Mouse (Mus musculus): Measurements from ENCODE around the gene Mdfi. TPM values are rescaled to one million over a fixed set of nuclear protein-coding genes. Genes with fewer than 3 reads are reported as not detected.

Gene Mdfi
- polyA plus RNA-seq, 1 experiment from 2014 or later: 30.6 TPM

DNA sequence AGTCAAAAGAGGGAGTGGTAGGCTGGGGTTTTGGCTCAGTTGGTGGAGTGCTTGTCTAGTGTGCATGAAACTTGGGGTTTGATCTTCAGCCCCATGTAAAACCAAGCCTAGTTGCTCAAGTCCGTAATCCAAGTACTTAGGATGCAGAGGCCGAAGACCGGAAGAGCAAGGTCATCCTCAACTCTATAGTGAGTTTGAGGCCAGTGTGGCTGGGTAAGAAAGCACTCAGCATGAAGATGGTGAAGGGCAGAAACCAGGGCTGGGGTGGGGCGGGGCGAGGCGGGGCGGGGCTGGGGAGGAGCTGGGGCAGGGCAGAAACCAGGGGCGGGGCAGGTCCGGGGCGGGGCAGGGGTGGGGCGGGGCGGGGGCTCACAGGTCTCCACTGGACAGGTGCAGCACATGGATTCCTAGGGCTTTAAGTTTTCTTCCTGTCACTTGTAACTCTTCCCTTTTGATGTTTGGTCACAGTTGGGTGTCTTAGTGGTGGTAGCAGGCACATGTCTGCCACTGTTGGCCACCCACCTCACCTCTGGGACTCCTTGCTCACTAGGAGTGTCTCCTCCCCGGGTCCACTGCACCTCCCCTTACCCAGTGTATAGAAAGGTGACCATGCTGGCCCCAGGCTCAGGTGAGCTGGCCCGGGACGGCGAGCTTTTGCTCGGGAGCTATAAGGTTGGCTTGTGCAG lies 66.9 kb downstream of the Mdfi start:
- Histone ChIP-seq H3K27me3 (ENCODE audit: insufficient read depth, poor library complexity, severe bottlenecking) (peaks cover 10% of the 10 kb centered on the region), H3K4me1 (replicated peaks) (peaks cover 14% of the 10 kb centered on the region), H3K4me3 (no peak overlapping the region), H3K9me3 (peaks cover 12% of the 10 kb centered on the region), H3K36me3 (no peaks in the 10 kb centered on the region), H3K27ac (no peak overlapping the region)
- 39% methylated on average over 17 of the region's 17 CpGs for WGBS
- no peak for DNase-seq (ENCODE audit: low spot score)

DNA sequence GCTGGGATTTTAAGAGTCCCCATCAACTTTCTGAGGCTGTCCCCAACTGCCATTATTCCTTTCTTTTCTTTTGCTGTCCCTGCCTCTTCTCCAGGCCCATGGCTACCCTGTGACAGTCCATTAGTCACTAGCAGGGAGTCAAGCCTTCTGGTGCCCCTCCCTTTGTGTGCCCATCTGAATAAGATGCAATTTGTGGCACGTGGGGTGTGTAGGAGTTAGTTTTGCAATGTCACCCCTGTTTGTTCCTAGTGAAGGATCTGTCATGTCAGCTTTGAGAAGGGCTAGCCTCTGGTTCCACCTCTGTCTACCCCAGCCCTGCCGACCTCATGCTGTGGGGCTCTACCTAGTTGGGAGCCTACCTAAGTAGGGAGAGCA lies 67.4 kb downstream of the Mdfi start:
- H3K27ac ChIP-seq: no peak overlapping the region
- no peak overlapping the region for H3K4me3 ChIP-seq
- peaks cover 17% of the 10 kb centered on the region for H3K4me1 ChIP-seq (replicated peaks)
- WGBS: 64% methylated on average over 2 of the region's 2 CpGs
- no peaks in the 10 kb centered on the region for H3K36me3 ChIP-seq
- no peak for DNase-seq (ENCODE audit: low spot score)
- H3K9me3 ChIP-seq: peaks cover 7% of the 10 kb centered on the region; the same call in 1 of the 2 replicates
- H3K27me3 ChIP-seq (ENCODE audit: insufficient read depth, poor library complexity, severe bottlenecking): peaks cover 10% of the 10 kb centered on the region

DNA sequence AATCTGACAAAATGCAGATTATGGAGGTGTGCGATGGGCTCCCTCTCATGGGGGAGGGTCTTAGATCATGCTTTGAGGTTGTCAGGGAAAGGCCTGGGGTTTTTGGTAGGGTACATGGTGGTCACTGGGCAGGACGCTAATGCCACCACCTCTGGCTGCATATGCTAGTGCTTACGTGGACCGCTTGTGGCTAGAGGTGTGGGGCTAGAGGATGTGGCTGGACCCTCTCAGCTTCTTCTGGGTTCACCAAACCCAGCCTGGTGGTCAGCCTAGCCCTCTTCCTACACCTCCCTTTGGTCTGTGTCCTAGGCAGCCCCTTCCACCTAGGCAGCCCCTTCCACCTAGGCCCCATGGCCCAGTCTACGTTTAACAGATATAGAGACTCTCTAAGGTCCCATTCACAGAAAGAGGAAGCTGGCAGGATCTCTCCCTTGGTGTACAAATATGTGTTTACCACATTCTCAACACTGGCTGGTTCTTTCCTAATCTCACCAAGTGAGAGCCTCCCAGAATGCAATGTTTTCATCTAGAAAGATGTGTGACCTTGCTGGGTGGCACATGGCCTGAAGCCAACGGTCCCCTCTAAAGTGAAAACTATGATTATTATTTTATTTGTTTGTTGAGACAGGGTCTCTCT lies 68.0 kb downstream of the Mdfi start:
- no peak overlapping the region for H3K27ac ChIP-seq
- H3K9me3 ChIP-seq: 0 out of 2 replicates have a peak, but pooled peaks cover 2% of the 10 kb centered on the region
- H3K36me3 ChIP-seq: no peaks in the 10 kb centered on the region
- H3K27me3 ChIP-seq (ENCODE audit: insufficient read depth, poor library complexity, severe bottlenecking): peaks cover 10% of the 10 kb centered on the region
- no peak overlapping the region for H3K4me3 ChIP-seq
- DNase-seq (ENCODE audit: low spot score): no peak
- H3K4me1 ChIP-seq (replicated peaks): peaks cover 17% of the 10 kb centered on the region
- WGBS: 93% methylated on average over 6 of the region's 6 CpGs

DNA sequence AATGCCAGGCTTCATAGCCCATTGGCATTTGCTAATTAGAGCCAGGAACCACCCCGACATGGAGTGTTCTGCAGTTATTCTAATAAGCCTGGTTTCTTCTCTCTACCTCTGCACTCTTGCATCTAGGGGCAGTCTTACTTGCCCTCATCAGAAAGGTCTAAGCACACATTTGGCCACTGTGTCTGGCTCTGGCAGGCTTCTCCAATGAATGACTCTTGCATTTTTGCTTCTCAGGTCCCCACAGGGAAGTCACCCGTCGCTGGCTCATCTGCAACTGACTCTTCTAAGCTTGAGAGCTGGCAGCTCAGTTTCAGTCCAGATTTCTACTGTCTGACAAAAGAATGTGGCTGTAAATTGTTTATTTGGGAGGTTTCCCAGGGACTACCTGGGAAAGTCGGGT lies 68.5 kb downstream of the Mdfi start:
- DNase-seq (ENCODE audit: low spot score): no peak
- H3K27me3 ChIP-seq (ENCODE audit: insufficient read depth, poor library complexity, severe bottlenecking): peaks cover 10% of the 10 kb centered on the region
- no peaks in the 10 kb centered on the region for H3K9me3 ChIP-seq
- H3K36me3 ChIP-seq: no peaks in the 10 kb centered on the region
- peaks cover 17% of the 10 kb centered on the region for H3K4me1 ChIP-seq (replicated peaks)
- whole genome bisulfite sequencing: 78% methylated on average over 4 of the region's 4 CpGs
- no peak overlapping the region for H3K4me3 ChIP-seq
- no peak overlapping the region for H3K27ac ChIP-seq

Other genes with a start within 250 kb of the Mdfi start
- 39.0 and 40.6 TPM in 2 replicates for gene Bysl, start 223.2 kb downstream of the Mdfi start, polyA plus RNA-seq (2016; fragmentation: Nextera tagmentation; extraction: Ambion mirVana)
- 41.2 and 45.9 TPM in 2 replicates for gene Med20, start 223.1 kb downstream of the Mdfi start, polyA plus RNA-seq (2016; fragmentation: Nextera tagmentation; extraction: Ambion mirVana)
- gene Gm20517, start 223.1 kb downstream of the Mdfi start, polyA plus RNA-seq (2016; fragmentation: Nextera tagmentation; extraction: Ambion mirVana): 1.9 and 2.1 TPM in 2 replicates
- gene Usp49, start 204.0 kb downstream of the Mdfi start, polyA plus RNA-seq (2016; fragmentation: Nextera tagmentation; extraction: Ambion mirVana): 6.7 and 8.4 TPM in 2 replicates
- gene Tomm6, start 146.3 kb downstream of the Mdfi start, polyA plus RNA-seq (2016; fragmentation: Nextera tagmentation; extraction: Ambion mirVana): 369 and 408 TPM in 2 replicates
- 9.5 and 12.7 TPM in 2 replicates for gene Frs3, start 145.7 kb downstream of the Mdfi start, polyA plus RNA-seq (2016; fragmentation: Nextera tagmentation; extraction: Ambion mirVana)
- gene Gm21981, start 140.2 kb downstream of the Mdfi start, polyA plus RNA-seq (2016; fragmentation: Nextera tagmentation; extraction: Ambion mirVana): 0.27 and 0.86 TPM in 2 replicates
- gene Prickle4, start 140.0 kb downstream of the Mdfi start, polyA plus RNA-seq (2016; fragmentation: Nextera tagmentation; extraction: Ambion mirVana): 0.34 and 0.66 TPM in 2 replicates
- 0.15 TPM in 1 of 2 replicates, not detected in the other for gene Pgc, start 107.8 kb downstream of the Mdfi start, polyA plus RNA-seq (2016; fragmentation: Nextera tagmentation; extraction: Ambion mirVana)
- gene Tfeb, start 97.7 kb downstream of the Mdfi start, polyA plus RNA-seq (2016; fragmentation: Nextera tagmentation; extraction: Ambion mirVana): 2.2 and 3.7 TPM in 2 replicates
- gene Foxp4, start 90.0 kb upstream of the Mdfi start, polyA plus RNA-seq (2016; fragmentation: Nextera tagmentation; extraction: Ambion mirVana): 25.1 and 29.4 TPM in 2 replicates
- gene 1700122O11Rik, start 203.6 kb upstream of the Mdfi start, polyA plus RNA-seq (2016; fragmentation: Nextera tagmentation; extraction: Ambion mirVana): not detected in 2 replicates